Mouse (Mus musculus) kidney, embryonic 15.5 days (tissue): ENCODE results near the gene Myt1l. TPM values are rescaled to one million over a fixed set of nuclear protein-coding genes. Genes with fewer than 3 reads are reported as not detected.

ENCODE experiments used
- ATAC-seq: fragments of 200-750 bp; cut with Nextera tagmentation; replicated peaks from 2 replicates; pipeline ENCODE4 v1.8.0; 2017; ENCODE audit warnings: moderate TSS enrichment; ENCODE audit not compliant: low FRiP score
- H3K27ac ChIP-seq: fragments of 300-500 bp; sonication (generic); 2 replicates; pipeline ENCODE4 v1.5.1; 2015; ENCODE audit warnings: mild to moderate bottlenecking, inconsistent platforms
- H3K27me3 ChIP-seq: fragments of 300-500 bp; sonication (generic); 2 replicates; pipeline ENCODE4 v1.6.1; 2015; ENCODE audit warnings: inconsistent platforms
- H3K36me3 ChIP-seq: fragments of 300-500 bp; sonication (generic); 2 replicates; pipeline ENCODE4 v1.6.1; 2015; ENCODE audit warnings: inconsistent platforms
- H3K4me1 ChIP-seq: fragments of 300-500 bp; sonication (generic); 2 replicates; pipeline ENCODE4 v1.6.1; 2015; ENCODE audit warnings: inconsistent platforms
- H3K4me2 ChIP-seq: fragments of 300-500 bp; sonication (generic); 2 replicates; pipeline ENCODE4 v1.6.1; 2015; ENCODE audit warnings: moderate library complexity, mild to moderate bottlenecking, inconsistent platforms
- H3K4me3 ChIP-seq: fragments of 300-500 bp; sonication (generic); replicated peaks from 2 replicates; pipeline ENCODE4 v1.5.1; 2015; ENCODE audit warnings: mild to moderate bottlenecking, inconsistent platforms
- H3K9ac ChIP-seq: fragments of 300-500 bp; sonication (generic); 2 replicates; pipeline ENCODE4 v1.6.1; 2015; ENCODE audit warnings: mild to moderate bottlenecking, inconsistent platforms
- H3K9me3 ChIP-seq: fragments of 300-500 bp; sonication (generic); replicated peaks from 2 replicates; pipeline ENCODE4 v1.6.1; 2016; ENCODE audit warnings: inconsistent platforms
- WGBS: fragments of 180-500 bp; shearing (Covaris S2); methylation state at CpG from one replicate; pipeline ENCODE4 v1.1.7; 2015; ENCODE audit warnings: mixed read lengths; 5-methylcytosine and 5-hydroxymethylcytosine counted together
- polyA plus RNA-seq: library from polyadenylated mRNA; unstranded; fragments of >200 nt; fragmentation: Nextera tagmentation; extraction: Ambion mirVana; gene quantifications from 2 replicates; pipeline ENCODE4 v1.2.1, GENCODE M21; 2015

Myt1l gene
- polyA plus RNA-seq, 1 experiment from 2014 or later = 0.60 TPM

- no peak for ATAC-seq
These were observed 111.5 kb downstream of the Myt1l start for GRCm38 (mm10) chr12:29639543-29640196.

DNA sequence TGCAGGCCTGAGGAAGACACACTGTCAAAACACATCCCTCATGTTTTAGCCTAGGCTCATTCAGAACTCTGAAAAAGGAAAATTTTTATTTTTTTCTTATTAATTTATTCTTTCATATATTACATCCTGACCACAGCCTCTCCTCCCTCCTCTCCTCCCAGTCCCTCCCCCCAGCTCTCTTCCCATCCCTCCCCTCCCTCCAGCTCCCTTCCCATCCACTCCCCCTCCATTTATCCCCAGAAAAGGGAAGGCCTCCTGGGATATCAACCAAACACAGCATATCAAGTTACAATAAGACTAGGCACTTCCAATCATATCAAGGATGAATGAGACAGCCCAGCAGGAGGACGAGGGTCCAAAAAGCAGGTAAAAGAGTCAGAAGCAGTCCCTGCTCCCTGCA lies 112.0 kb downstream of the Myt1l start:
- no peak for ATAC-seq
- H3K9me3 ChIP-seq = no peaks in the 10 kb centered on the region
- no peak overlapping the region for H3K9ac ChIP-seq
- H3K27ac ChIP-seq = no peak overlapping the region
- H3K36me3 ChIP-seq = no peaks in the 10 kb centered on the region
- 54% methylated on average over 1 of the region's 1 CpGs for WGBS
- no peaks in the 10 kb centered on the region for H3K4me1 ChIP-seq
- no peak overlapping the region for H3K4me3 ChIP-seq
- no peak overlapping the region for H3K4me2 ChIP-seq
- no peaks in the 10 kb centered on the region for H3K27me3 ChIP-seq

More at GRCm38 (mm10) chr12:29639543-29640196, 111.5 kb downstream of the Myt1l start:
- WGBS = 57% methylated on average over 11 of the region's 11 CpGs
- H3K4me2 ChIP-seq = no peak overlapping the region
- no peak overlapping the region for H3K4me3 ChIP-seq
- no peak overlapping the region for H3K9ac ChIP-seq
- no peak overlapping the region for H3K27ac ChIP-seq
- H3K36me3 ChIP-seq = no peaks in the 10 kb centered on the region
- H3K4me1 ChIP-seq = no peaks in the 10 kb centered on the region
- H3K27me3 ChIP-seq = no peaks in the 10 kb centered on the region
- H3K9me3 ChIP-seq = no peaks in the 10 kb centered on the region

DNA sequence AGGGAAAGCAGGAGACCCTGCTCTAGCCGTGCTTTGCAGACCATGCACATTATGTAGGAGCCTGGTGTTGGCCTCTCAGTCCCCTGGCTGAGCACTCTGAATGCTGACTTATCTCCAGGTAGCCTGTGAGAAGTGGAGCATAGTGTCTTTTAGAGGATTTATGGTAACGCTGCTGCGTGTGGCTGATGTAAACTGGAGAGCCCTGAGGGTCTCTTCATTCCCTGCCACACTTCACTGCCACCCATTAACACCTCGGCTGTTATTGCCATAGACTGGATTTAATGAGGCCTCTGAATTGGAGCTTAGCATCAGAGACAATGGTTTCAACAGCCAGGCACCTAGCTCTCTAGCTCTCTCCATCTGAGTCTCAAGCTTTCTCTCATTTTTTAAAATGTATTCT lies 114.7 kb downstream of the Myt1l start:
- no peak overlapping the region for H3K27ac ChIP-seq
- no peaks in the 10 kb centered on the region for H3K4me1 ChIP-seq
- H3K4me2 ChIP-seq = no peak overlapping the region
- no peak overlapping the region for H3K9ac ChIP-seq
- H3K36me3 ChIP-seq = no peaks in the 10 kb centered on the region
- no peak for ATAC-seq
- no peak overlapping the region for H3K4me3 ChIP-seq
- no peaks in the 10 kb centered on the region for H3K9me3 ChIP-seq
- H3K27me3 ChIP-seq = no peaks in the 10 kb centered on the region
- WGBS = 2% methylated on average over 4 of the region's 4 CpGs

GRCm38 (mm10) chr12:29644091-29644490 lies 115.9 kb downstream of the Myt1l start:
- Histone ChIP-seq H3K27ac (no peak overlapping the region), H3K4me2 (no peak overlapping the region), H3K9ac (no peak overlapping the region), H3K4me3 (no peak overlapping the region), H3K27me3 (no peaks in the 10 kb centered on the region), H3K4me1 (no peaks in the 10 kb centered on the region), H3K36me3 (no peaks in the 10 kb centered on the region), H3K9me3 (no peaks in the 10 kb centered on the region)
- WGBS = 74% methylated on average over 4 of the region's 4 CpGs
- no peak for ATAC-seq

- no peak for ATAC-seq
These were observed 116.5 kb downstream of the Myt1l start for GRCm38 (mm10) chr12:29644721-29645120.

GRCm38 (mm10) chr12:29649510-29650152 lies 121.4 kb downstream of the Myt1l start:
- H3K4me1 ChIP-seq = no peaks in the 10 kb centered on the region
- H3K4me2 ChIP-seq = no peak overlapping the region
- no peak overlapping the region for H3K9ac ChIP-seq
- H3K4me3 ChIP-seq = no peak overlapping the region
- no peaks in the 10 kb centered on the region for H3K36me3 ChIP-seq
- 79% methylated on average over 10 of the region's 10 CpGs for WGBS
- H3K27me3 ChIP-seq = no peaks in the 10 kb centered on the region
- no peak overlapping the region for H3K27ac ChIP-seq
- ATAC-seq = no peak
- H3K9me3 ChIP-seq = no peaks in the 10 kb centered on the region

More at GRCm38 (mm10) chr12:29644721-29645120, 116.5 kb downstream of the Myt1l start:
- Histone ChIP-seq H3K9me3 (no peaks in the 10 kb centered on the region), H3K9ac (no peak overlapping the region), H3K36me3 (no peaks in the 10 kb centered on the region), H3K4me3 (no peak overlapping the region), H3K4me2 (no peak overlapping the region), H3K27me3 (no peaks in the 10 kb centered on the region), H3K4me1 (no peaks in the 10 kb centered on the region), H3K27ac (no peak overlapping the region)
- WGBS = 78% methylated on average over 7 of the region's 7 CpGs

DNA sequence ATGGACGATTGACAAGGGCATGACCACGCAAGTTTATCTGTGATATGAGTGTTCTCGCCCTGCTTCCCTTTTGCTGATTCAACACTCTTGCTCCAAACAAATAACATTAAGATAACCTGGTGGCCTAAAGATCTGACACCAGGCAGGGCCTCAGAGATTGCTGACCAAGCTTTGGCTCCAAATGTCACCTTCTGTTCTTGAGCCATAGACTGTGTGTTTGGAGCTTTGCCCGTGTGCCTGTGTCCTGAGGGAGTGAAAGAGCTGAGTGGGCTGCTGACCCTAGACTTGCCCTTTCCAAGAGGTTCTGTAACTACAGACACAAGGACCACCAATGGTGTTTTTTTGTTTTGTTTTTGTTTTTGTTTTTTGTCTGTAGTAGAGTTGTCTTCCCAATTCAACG lies 124.3 kb downstream of the Myt1l start:
- WGBS = 77% methylated on average over 5 of the region's 5 CpGs
- no peak overlapping the region for H3K4me3 ChIP-seq
- H3K4me2 ChIP-seq = no peak overlapping the region
- no peaks in the 10 kb centered on the region for H3K27me3 ChIP-seq
- H3K9ac ChIP-seq = no peak overlapping the region
- H3K9me3 ChIP-seq = no peaks in the 10 kb centered on the region
- H3K27ac ChIP-seq = no peak overlapping the region
- H3K36me3 ChIP-seq = no peaks in the 10 kb centered on the region
- no peak for ATAC-seq
- no peaks in the 10 kb centered on the region for H3K4me1 ChIP-seq

DNA sequence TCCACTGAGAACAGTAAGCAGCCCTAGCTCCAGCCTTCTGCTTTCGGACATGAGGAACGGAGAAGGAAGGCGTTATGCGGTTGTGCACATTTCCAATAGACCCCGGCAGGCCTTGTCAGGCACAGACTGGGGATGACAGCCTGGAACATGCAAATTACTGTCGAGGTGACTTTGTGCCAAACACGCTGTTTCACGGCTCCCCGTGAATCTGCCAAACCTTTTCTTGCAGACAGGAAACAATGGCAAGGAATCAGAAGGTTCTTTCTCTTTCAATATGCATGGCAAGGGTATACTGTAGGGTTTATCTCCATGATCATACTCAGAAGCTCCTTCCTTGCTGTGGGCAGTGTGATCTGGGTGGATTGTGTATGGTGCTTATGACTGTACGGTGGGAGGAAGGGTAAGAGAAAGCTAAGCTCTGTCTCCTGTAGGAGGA lies 127.0 kb downstream of the Myt1l start:
- Histone ChIP-seq H3K4me2 (no peak overlapping the region), H3K36me3 (no peaks in the 10 kb centered on the region), H3K9ac (no peak overlapping the region), H3K4me1 (no peaks in the 10 kb centered on the region), H3K27me3 (no peaks in the 10 kb centered on the region), H3K27ac (no peak overlapping the region), H3K4me3 (no peak overlapping the region), H3K9me3 (no peaks in the 10 kb centered on the region)
- no peak for ATAC-seq
- 94% methylated on average over 10 of the region's 10 CpGs for WGBS

DNA sequence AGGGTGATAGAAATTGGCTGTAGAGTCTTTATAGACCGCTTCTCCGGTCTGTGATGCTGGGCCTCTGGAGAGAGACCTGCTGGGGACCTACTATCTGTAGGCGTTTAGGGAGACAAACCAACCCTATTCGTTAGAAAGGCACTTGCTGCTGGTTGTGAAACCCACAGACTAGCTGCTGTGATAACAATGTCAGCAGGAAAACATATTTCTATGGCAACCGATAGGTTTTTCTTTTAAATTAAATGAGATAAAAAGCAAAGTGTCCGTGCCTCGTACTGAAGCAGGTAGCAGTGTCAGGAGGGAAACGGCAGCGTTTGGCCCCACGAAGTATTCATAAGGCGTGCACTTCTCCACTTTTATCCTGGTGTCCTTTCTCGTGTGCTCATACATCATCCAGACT lies 127.5 kb downstream of the Myt1l start:
- Histone ChIP-seq H3K27me3 (no peaks in the 10 kb centered on the region), H3K4me3 (no peak overlapping the region), H3K9me3 (no peaks in the 10 kb centered on the region), H3K36me3 (no peaks in the 10 kb centered on the region), H3K9ac (no peak overlapping the region), H3K4me2 (no peak overlapping the region), H3K27ac (no peak overlapping the region), H3K4me1 (no peaks in the 10 kb centered on the region)
- ATAC-seq = no peak
- 83% methylated on average over 12 of the region's 12 CpGs for WGBS

GRCm38 (mm10) chr12:29657061-29657460 lies 128.9 kb downstream of the Myt1l start:
- Histone ChIP-seq H3K36me3 (no peaks in the 10 kb centered on the region), H3K9ac (no peak overlapping the region), H3K4me1 (no peaks in the 10 kb centered on the region), H3K27me3 (no peaks in the 10 kb centered on the region), H3K4me3 (no peak overlapping the region), H3K4me2 (no peak overlapping the region), H3K27ac (no peak overlapping the region), H3K9me3 (no peaks in the 10 kb centered on the region)
- WGBS = 67% methylated on average over 3 of the region's 3 CpGs
- ATAC-seq = no peak

DNA sequence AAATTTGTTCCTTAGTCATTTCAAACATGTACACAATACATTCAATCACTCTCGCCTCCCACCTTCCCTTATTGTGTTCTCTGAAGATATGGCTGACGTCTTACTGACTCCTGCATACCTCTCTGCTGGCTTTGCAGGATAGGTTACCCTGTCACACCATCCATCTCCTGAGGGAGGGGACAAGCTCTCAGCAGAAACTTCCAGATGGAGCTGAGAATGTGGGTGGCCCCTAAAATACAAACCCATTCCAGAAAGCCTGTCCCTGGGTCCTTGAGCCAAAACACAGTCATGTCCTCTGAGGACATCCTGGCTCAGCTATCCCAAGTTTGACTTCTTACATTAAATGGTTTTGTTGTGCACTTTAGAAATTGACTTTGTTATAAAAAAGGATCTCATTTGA lies 129.7 kb downstream of the Myt1l start:
- no peaks in the 10 kb centered on the region for H3K36me3 ChIP-seq
- no peak overlapping the region for H3K27ac ChIP-seq
- H3K9ac ChIP-seq = no peak overlapping the region
- WGBS = 74% methylated on average over 2 of the region's 2 CpGs
- no peaks in the 10 kb centered on the region for H3K9me3 ChIP-seq
- no peak for ATAC-seq
- no peak overlapping the region for H3K4me3 ChIP-seq
- no peak overlapping the region for H3K4me2 ChIP-seq
- H3K27me3 ChIP-seq = no peaks in the 10 kb centered on the region
- no peaks in the 10 kb centered on the region for H3K4me1 ChIP-seq

GRCm38 (mm10) chr12:29671984-29672383 lies 143.8 kb downstream of the Myt1l start:
- WGBS = 89% methylated on average over 7 of the region's 7 CpGs
- Histone ChIP-seq H3K4me1 (no peaks in the 10 kb centered on the region), H3K9ac (no peak overlapping the region), H3K27me3 (no peaks in the 10 kb centered on the region), H3K9me3 (no peaks in the 10 kb centered on the region), H3K36me3 (no peaks in the 10 kb centered on the region), H3K4me3 (no peak overlapping the region), H3K4me2 (no peak overlapping the region), H3K27ac (no peak overlapping the region)
- ATAC-seq = no peak
